Mouse (Mus musculus): ENCODE measurements at regions not wholly inside any gene's neighbourhood (a gene's known extent, or its start where the extent isn't known, plus 50 kb on each side); places are given as distances from the start of the nearest gene placed in this dataset.

- H3K9me3 ChIP-seq (replicated peaks; ENCODE audit: insufficient read depth, low read length), result no peaks in the 10 kb centered on the region
- no peak overlapping the region for H3K4me3 ChIP-seq (ENCODE audit: control insufficient read depth in 1 of 2, insufficient read depth in 1 of 2, low read depth in 2 of 2, low read length in 2 of 2)
- H3K4me1 ChIP-seq (ENCODE audit: control insufficient read depth in 1 of 2, insufficient read depth in 2 of 2, low read length in 2 of 2), result no peaks in the 10 kb centered on the region
- no peak overlapping the region for H3K27ac ChIP-seq (ENCODE audit: control insufficient read depth, low read depth, low read length)
- no peak for DNase-seq (ENCODE audit: low read depth, low spot score)
- no peaks in the 10 kb centered on the region for H3K27me3 ChIP-seq (ENCODE audit: control insufficient read depth in 1 of 2, insufficient read depth in 2 of 2, low read length in 2 of 2)
- no peak overlapping the region for H3K9ac ChIP-seq (ENCODE audit: control insufficient read depth, low read depth, low read length, poor library complexity, severe bottlenecking)
- TF ChIP-seq ETS1 (IDR thresholded peaks at IDR 0.05; ENCODE audit: low read depth, low read length) (no peak), GATA1 (IDR thresholded peaks at IDR 0.05; ENCODE audit: low read depth, low read length) (no peak)
- H3K36me3 ChIP-seq (ENCODE audit: control insufficient read depth in 1 of 2, insufficient read depth in 2 of 2, low read length in 2 of 2), result no peaks in the 10 kb centered on the region
- H3K79me2 ChIP-seq (ENCODE audit: control insufficient read depth, insufficient read depth, low read length, poor library complexity), result no peaks in the 10 kb centered on the region
These were observed 267.6 kb upstream of the Zfp637 start for GRCm38 (mm10) chr6:117573371-117573770.

- DNase-seq (ENCODE audit: low read depth, low spot score), result no peak
- H3K27ac ChIP-seq (ENCODE audit: control insufficient read depth, low read depth, low read length), result no peak overlapping the region
- H3K27me3 ChIP-seq (ENCODE audit: control insufficient read depth in 1 of 2, insufficient read depth in 2 of 2, low read length in 2 of 2), result no peaks in the 10 kb centered on the region
These were observed 266.8 kb upstream of the Zfp637 start for GRCm38 (mm10) chr6:117574146-117574545.

GRCm38 (mm10) chr6:117575057-117575456, 265.9 kb upstream of the Zfp637 start:
- no peak for DNase-seq (ENCODE audit: low read depth, low spot score)
- Histone ChIP-seq H3K27ac (ENCODE audit: control insufficient read depth, low read depth, low read length) (no peak overlapping the region), H3K27me3 (ENCODE audit: control insufficient read depth in 1 of 2, insufficient read depth in 2 of 2, low read length in 2 of 2) (no peaks in the 10 kb centered on the region), H3K4me1 (ENCODE audit: control insufficient read depth in 1 of 2, insufficient read depth in 2 of 2, low read length in 2 of 2) (no peaks in the 10 kb centered on the region), H3K4me3 (ENCODE audit: control insufficient read depth in 1 of 2, insufficient read depth in 1 of 2, low read depth in 2 of 2, low read length in 2 of 2) (no peak overlapping the region), H3K9ac (ENCODE audit: control insufficient read depth, low read depth, low read length, poor library complexity, severe bottlenecking) (no peak overlapping the region), H3K79me2 (ENCODE audit: control insufficient read depth, insufficient read depth, low read length, poor library complexity) (no peaks in the 10 kb centered on the region), H3K36me3 (ENCODE audit: control insufficient read depth in 1 of 2, insufficient read depth in 2 of 2, low read length in 2 of 2) (no peaks in the 10 kb centered on the region), H3K9me3 (replicated peaks; ENCODE audit: insufficient read depth, low read length) (no peaks in the 10 kb centered on the region)
- no peak for TF ChIP-seq MAFK (IDR thresholded peaks at IDR 0.05; ENCODE audit: borderline replicate concordance, low read depth, low read length)
- no peak for TF ChIP-seq ZNF384 (IDR thresholded peaks at IDR 0.05; ENCODE audit: low read depth, low read length)

More at GRCm38 (mm10) chr6:117574146-117574545, 266.8 kb upstream of the Zfp637 start:
- H3K36me3 ChIP-seq (ENCODE audit: control insufficient read depth in 1 of 2, insufficient read depth in 2 of 2, low read length in 2 of 2), result no peaks in the 10 kb centered on the region
- TF ChIP-seq POLR2AphosphoS2 (IDR thresholded peaks at IDR 0.05; ENCODE audit: low read length) (no peak), HCFC1 (IDR thresholded peaks at IDR 0.05; ENCODE audit: low read depth, low read length) (no peak), JUND (IDR thresholded peaks at IDR 0.05; ENCODE audit: low read depth, low read length) (no peak), EP300 (IDR thresholded peaks at IDR 0.05; ENCODE audit: low read depth in 1 of 2, low read length in 2 of 2) (no peak), CHD2 (IDR thresholded peaks at IDR 0.05; ENCODE audit: low read length) (no peak), MXI1 (IDR thresholded peaks at IDR 0.05; ENCODE audit: low read depth, low read length) (no peak), ZNF384 (IDR thresholded peaks at IDR 0.05; ENCODE audit: low read depth, low read length) (no peak), MAZ (IDR thresholded peaks at IDR 0.05; ENCODE audit: low read depth, low read length) (no peak), SMC3 (IDR thresholded peaks at IDR 0.05; ENCODE audit: low read depth, low read length) (no peak), ZC3H11A (IDR thresholded peaks at IDR 0.05; ENCODE audit: low read depth, low read length) (no peak), MAFK (IDR thresholded peaks at IDR 0.05; ENCODE audit: borderline replicate concordance, low read depth, low read length) (no peak), POLR2AphosphoS5 (IDR thresholded peaks at IDR 0.05; ENCODE audit: borderline replicate concordance, low read depth, low read length) (no peak), USF1 (IDR thresholded peaks at IDR 0.05; ENCODE audit: low read depth, low read length) (no peak), CHD1 (IDR thresholded peaks at IDR 0.05; ENCODE audit: low read depth, low read length) (no peak), MEF2A (IDR thresholded peaks at IDR 0.05; ENCODE audit: extremely low read depth, insufficient replicate concordance, low read depth, low read length, poor library complexity, severe bottlenecking) (no peak), CTCF (IDR thresholded peaks at IDR 0.05 in 2 of 3, conservative IDR thresholded peaks at IDR 0.05 in 1 of 3; ENCODE audit: control insufficient read depth in 1 of 3, insufficient read depth in 1 of 3, low read depth in 2 of 3, low read length in 3 of 3, poor library complexity in 1 of 3, severe bottlenecking in 1 of 3) (no peak), ZKSCAN1 (IDR thresholded peaks at IDR 0.05; ENCODE audit: low read depth, low read length) (no peak), GATA1 (IDR thresholded peaks at IDR 0.05; ENCODE audit: low read depth, low read length) (no peak)
- no peaks in the 10 kb centered on the region for H3K4me1 ChIP-seq (ENCODE audit: control insufficient read depth in 1 of 2, insufficient read depth in 2 of 2, low read length in 2 of 2)
- no peak overlapping the region for H3K4me3 ChIP-seq (ENCODE audit: control insufficient read depth in 1 of 2, insufficient read depth in 1 of 2, low read depth in 2 of 2, low read length in 2 of 2)
- H3K79me2 ChIP-seq (ENCODE audit: control insufficient read depth, insufficient read depth, low read length, poor library complexity), result no peaks in the 10 kb centered on the region
- no peak overlapping the region for H3K9ac ChIP-seq (ENCODE audit: control insufficient read depth, low read depth, low read length, poor library complexity, severe bottlenecking)
- no peaks in the 10 kb centered on the region for H3K9me3 ChIP-seq (replicated peaks; ENCODE audit: insufficient read depth, low read length)
